Mouse (Mus musculus): ENCODE measurements at regions not wholly inside any gene's neighbourhood (a gene's known extent, or its start where the extent isn't known, plus 50 kb on each side); places are given as distances from the start of the nearest gene placed in this dataset.

DNA sequence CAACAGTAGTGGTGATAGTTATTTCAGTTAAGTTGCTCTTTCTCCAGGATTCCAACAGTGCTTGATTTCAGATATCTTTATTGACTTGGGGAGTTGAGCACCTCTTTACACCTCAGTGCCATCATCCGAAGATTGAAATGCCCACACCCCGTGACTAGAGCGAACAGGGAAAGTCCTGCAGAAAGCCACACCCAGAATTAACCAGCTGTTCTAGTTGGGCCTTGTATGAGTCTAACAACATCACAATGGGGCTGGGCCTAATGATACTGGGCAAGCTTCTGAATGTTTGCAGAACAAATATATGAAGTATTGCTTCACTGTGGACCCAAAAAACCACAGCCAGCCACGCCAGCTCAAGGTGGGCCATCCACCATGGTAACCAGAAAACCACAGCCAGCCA is 100.1 kb upstream of the Rasgrp1 start:
- TF ChIP-seq CTCF (IDR thresholded peaks at IDR 0.05; ENCODE audit: extremely low read depth, insufficient read length, insufficient replicate concordance, low read depth, low read length): no peak
- TF ChIP-seq POLR2A (IDR thresholded peaks at IDR 0.05; ENCODE audit: low read depth, low read length): no peak

All from small intestine, adult 2 months (tissue).